Mouse (Mus musculus): ENCODE data around the gene Mrps33. TPM values are rescaled to one million over a fixed set of nuclear protein-coding genes. Genes with fewer than 3 reads are reported as not detected.

The Mrps33 gene
- total and polyA plus RNA-seq, 3 experiments: 102 to 1,706 (median 126) TPM

GRCm38 (mm10) chr6:39785944-39786343 lies 24.8 kb downstream of the Mrps33 start:
- TF ChIP-seq BHLHE40 (IDR thresholded peaks at IDR 0.05; ENCODE audit: borderline replicate concordance, low read depth, low read length) (no peak), ZC3H11A (IDR thresholded peaks at IDR 0.05; ENCODE audit: low read depth, low read length) (no peak), ELF1 (IDR thresholded peaks at IDR 0.05; ENCODE audit: low read depth, low read length) (no peak), UBTF (IDR thresholded peaks at IDR 0.05; ENCODE audit: borderline replicate concordance, insufficient read depth, low read depth, low read length) (no peak), SMC3 (IDR thresholded peaks at IDR 0.05; ENCODE audit: low read depth, low read length) (no peak), MAZ (IDR thresholded peaks at IDR 0.05; ENCODE audit: low read depth, low read length) (no peak), MXI1 (IDR thresholded peaks at IDR 0.05; ENCODE audit: low read depth, low read length) (no peak), MAFK (IDR thresholded peaks at IDR 0.05; ENCODE audit: borderline replicate concordance, low read depth, low read length) (no peak), SIN3A (IDR thresholded peaks at IDR 0.05; ENCODE audit: low read length) (no peak), CHD2 (IDR thresholded peaks at IDR 0.05; ENCODE audit: low read length) (no peak), CTCF (IDR thresholded peaks at IDR 0.05 in 2 of 3, conservative IDR thresholded peaks at IDR 0.05 in 1 of 3; ENCODE audit: control insufficient read depth in 1 of 3, insufficient read depth in 1 of 3, low read depth in 2 of 3, low read length in 3 of 3, poor library complexity in 1 of 3, severe bottlenecking in 1 of 3) (no peak), TAL1 (IDR thresholded peaks at IDR 0.05; ENCODE audit: low read length) (no peak), GABPA (IDR thresholded peaks at IDR 0.05; ENCODE audit: low read depth, low read length) (no peak), EP300 (IDR thresholded peaks at IDR 0.05; ENCODE audit: low read depth in 1 of 2, low read length in 2 of 2) (no peak), USF1 (IDR thresholded peaks at IDR 0.05; ENCODE audit: low read depth, low read length) (no peak), TBP (IDR thresholded peaks at IDR 0.05; ENCODE audit: low read depth, low read length) (no peak)
- Histone ChIP-seq H3K4me3 (ENCODE audit: control insufficient read depth in 1 of 2, insufficient read depth in 1 of 2, low read depth in 2 of 2, low read length in 2 of 2) (no peak overlapping the region), H3K9me3 (replicated peaks; ENCODE audit: insufficient read depth, low read length) (no peaks in the 10 kb centered on the region), H3K9ac (ENCODE audit: control insufficient read depth, low read depth, low read length, poor library complexity, severe bottlenecking) (no peak overlapping the region), H3K27me3 (ENCODE audit: control insufficient read depth in 1 of 2, insufficient read depth in 2 of 2, low read length in 2 of 2) (peaks cover 2 to 3% of the 10 kb centered on the region in 2 experiments), H3K36me3 (ENCODE audit: control insufficient read depth in 1 of 2, insufficient read depth in 2 of 2, low read length in 2 of 2) (no peaks in the 10 kb centered on the region), H3K4me1 (ENCODE audit: control insufficient read depth in 1 of 2, insufficient read depth in 2 of 2, low read length in 2 of 2) (no peaks in the 10 kb centered on the region), H3K79me2 (ENCODE audit: control insufficient read depth, insufficient read depth, low read length, poor library complexity) (no peaks in the 10 kb centered on the region), H3K27ac (ENCODE audit: control insufficient read depth, low read depth, low read length) (no peak overlapping the region)
- no peak for DNase-seq (ENCODE audit: low read depth, low spot score)

DNA sequence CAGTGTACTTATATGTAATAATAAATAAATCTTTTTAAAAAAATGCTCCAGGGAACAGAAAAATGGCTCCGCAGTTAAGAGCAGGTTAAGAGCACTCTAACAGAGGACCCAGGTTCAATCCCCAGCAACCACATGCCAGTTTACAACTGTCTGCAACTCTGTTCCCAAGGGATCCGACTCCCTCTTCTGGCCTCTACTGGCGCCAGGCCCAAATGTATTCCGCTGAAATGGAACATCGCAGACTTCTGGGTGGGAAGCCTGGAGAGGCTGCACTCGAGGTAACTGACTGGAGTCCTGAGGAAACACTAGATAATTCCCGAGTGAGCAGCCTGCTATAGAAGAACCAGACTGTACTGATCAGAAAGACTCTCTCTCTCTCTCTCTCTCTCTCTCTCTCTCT lies 27.3 kb downstream of the Mrps33 start:
- Histone ChIP-seq H3K27ac (ENCODE audit: control insufficient read depth, low read depth, low read length) (no peak overlapping the region), H3K36me3 (ENCODE audit: control insufficient read depth in 1 of 2, insufficient read depth in 2 of 2, low read length in 2 of 2) (no peaks in the 10 kb centered on the region), H3K9me3 (replicated peaks; ENCODE audit: insufficient read depth, low read length) (no peaks in the 10 kb centered on the region), H3K4me1 (ENCODE audit: control insufficient read depth in 1 of 2, insufficient read depth in 2 of 2, low read length in 2 of 2) (no peaks in the 10 kb centered on the region), H3K4me3 (ENCODE audit: control insufficient read depth in 1 of 2, insufficient read depth in 1 of 2, low read depth in 2 of 2, low read length in 2 of 2) (no peak overlapping the region), H3K27me3 (ENCODE audit: control insufficient read depth in 1 of 2, insufficient read depth in 2 of 2, low read length in 2 of 2) (peaks cover 2 to 3% of the 10 kb centered on the region in 2 experiments; a peak in 3 of 4 replicates), H3K9ac (ENCODE audit: control insufficient read depth, low read depth, low read length, poor library complexity, severe bottlenecking) (no peak overlapping the region), H3K79me2 (ENCODE audit: control insufficient read depth, insufficient read depth, low read length, poor library complexity) (no peaks in the 10 kb centered on the region)
- DNase-seq (ENCODE audit: low read depth, low spot score): no peak
- TF ChIP-seq TAL1 (IDR thresholded peaks at IDR 0.05; ENCODE audit: low read length): no peak
- no peak for TF ChIP-seq EP300 (IDR thresholded peaks at IDR 0.05; ENCODE audit: low read depth in 1 of 2, low read length in 2 of 2)
